ENCODE assay signal across 9 mouse cellular contexts in the genomic region with DNA sequence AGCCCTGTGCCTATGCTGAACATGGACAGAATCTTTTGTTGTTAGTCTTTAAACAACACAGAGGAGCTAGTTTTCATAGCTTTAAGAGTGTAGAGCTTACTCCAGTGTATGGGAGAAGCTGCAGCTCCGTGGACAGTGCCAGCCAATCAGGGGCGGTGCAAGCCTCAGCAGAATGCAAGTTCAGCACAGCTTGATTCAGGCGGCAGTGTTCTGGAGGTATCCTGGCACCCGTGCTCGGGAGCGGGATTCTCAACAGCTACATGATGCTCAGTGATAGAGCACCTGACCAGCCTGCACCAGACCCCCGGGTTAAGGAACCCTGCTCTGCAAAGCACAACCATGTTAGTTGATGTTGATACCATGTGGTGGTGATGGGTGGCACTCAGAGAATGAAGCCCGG. TPM values are rescaled to one million over a fixed set of nuclear protein-coding genes. Genes with fewer than 3 reads are reported as not detected.
DNase-seq lines count a peak whose midpoint lies in the region; ATAC-seq and TF ChIP-seq lines count a peak whose summit lies in the region.
"Had no signal": no experiment of that assay in that cellular context is flagged by ENCODE, and none has a peak within 500 bp of the region (broad histone marks: within the 10 kb centered on the region; RNA-seq: fewer than 3 reads in every experiment).

No protein-coding gene starts in this region.

- H3K4me2 ChIP-seq in lung, embryonic 14.5 days: peak overlapping the region; percentile 52; the same call in 1 of the 2 replicates
- H3K4me2 ChIP-seq in forebrain, embryonic 13.5 days: peak overlapping the region; percentile 41
- H3K4me2 ChIP-seq in intestine, embryonic 15.5 days (replicated peaks): peak overlapping the region; percentile 59
- no peak overlapping the region; the same call in 1 of the 2 replicates for H3K4me2 ChIP-seq in neural tube, embryonic 14.5 days (ENCODE audit: low read depth, low read length)

- H3K36me3 ChIP-seq in lung, embryonic 14.5 days (ENCODE audit: insufficient read depth): peaks cover 35% of the 10 kb centered on the region
- peaks cover 27% of the 10 kb centered on the region for H3K36me3 ChIP-seq in forebrain, embryonic 13.5 days (ENCODE audit: poor library complexity, severe bottlenecking)
- peaks cover 14% of the 10 kb centered on the region for H3K36me3 ChIP-seq in intestine, embryonic 15.5 days
- H3K36me3 ChIP-seq in neural tube, embryonic 14.5 days (ENCODE audit: control insufficient read depth, insufficient read depth, low read length): peaks cover 4% of the 10 kb centered on the region; the same call in 1 of the 2 replicates

- peak; percentile 4; the same call in 1 of the 2 replicates for ATAC-seq in lung, embryonic 14.5 days (ENCODE audit: insufficient read depth)
- peak; percentile 41 for ATAC-seq in forebrain, embryonic 13.5 days
- peak; percentile 14 for ATAC-seq in intestine, embryonic 15.5 days
- ATAC-seq in neural tube, embryonic 14.5 days (ENCODE audit: low read depth): peak; percentile 5; the same call in 1 of the 2 replicates

- peak overlapping the region; percentile 70 for H3K27ac ChIP-seq in lung, embryonic 14.5 days (ENCODE audit: low read depth)
- H3K27ac ChIP-seq in forebrain, embryonic 13.5 days: peak overlapping the region; percentile 42; the same call in 1 of the 2 replicates
- H3K27ac ChIP-seq in intestine, embryonic 15.5 days: peak overlapping the region; percentile 71; the same call in 1 of the 2 replicates
- no peak overlapping the region for H3K27ac ChIP-seq in neural tube, embryonic 14.5 days (ENCODE audit: low read depth, low read length)

- peak overlapping the region; percentile 37; the same call in 1 of the 2 replicates for H3K9ac ChIP-seq in lung, embryonic 14.5 days
- H3K9ac ChIP-seq in forebrain, embryonic 13.5 days: peak overlapping the region; percentile 45; the same call in 1 of the 2 replicates
- H3K9ac ChIP-seq in intestine, embryonic 15.5 days: peak overlapping the region; percentile 39
- H3K9ac ChIP-seq in neural tube, embryonic 14.5 days (replicated peaks; ENCODE audit: low read depth, low read length): no peak overlapping the region

- no peak for TF ChIP-seq CTCF in lung, embryonic 14.5 days (IDR thresholded peaks at IDR 0.05; ENCODE audit: low read depth)

- no peaks in the 10 kb centered on the region for H3K27me3 ChIP-seq in lung, embryonic 14.5 days (ENCODE audit: insufficient read depth, low read length)
- H3K27me3 ChIP-seq in forebrain, embryonic 13.5 days: no peaks in the 10 kb centered on the region
- H3K27me3 ChIP-seq in intestine, embryonic 15.5 days (replicated peaks): no peaks in the 10 kb centered on the region
- H3K27me3 ChIP-seq in neural tube, embryonic 14.5 days (ENCODE audit: control insufficient read depth, insufficient read depth, low read length): no peaks in the 10 kb centered on the region

- peaks cover 15% of the 10 kb centered on the region; the same call in 1 of the 2 replicates for H3K4me1 ChIP-seq in lung, embryonic 14.5 days (ENCODE audit: insufficient read depth)
- peaks cover 31% of the 10 kb centered on the region for H3K4me1 ChIP-seq in forebrain, embryonic 13.5 days
- H3K4me1 ChIP-seq in intestine, embryonic 15.5 days (replicated peaks): peaks cover 56% of the 10 kb centered on the region
- peaks cover 13% of the 10 kb centered on the region; the same call in 1 of the 2 replicates for H3K4me1 ChIP-seq in neural tube, embryonic 14.5 days (ENCODE audit: control insufficient read depth, insufficient read depth, low read length)

- peak; percentile 44 for DNase-seq in lung, embryonic 14.5 days
- no peak for DNase-seq in lung, postnatal 10 days
- DNase-seq in adipocyte (ENCODE audit: low spot score): no peak
- DNase-seq in adrenal gland, postnatal 4 days (ENCODE audit: low spot score in 2 of 2): no peak
- DNase-seq: thymus, postnatal 25 days had no signal

- no peaks in the 10 kb centered on the region for H3K9me3 ChIP-seq in lung, embryonic 14.5 days (ENCODE audit: low read depth, low read length)
- H3K9me3 ChIP-seq in forebrain, embryonic 13.5 days (replicated peaks): no peaks in the 10 kb centered on the region
- H3K9me3 ChIP-seq in intestine, embryonic 15.5 days: no peaks in the 10 kb centered on the region
- H3K9me3 ChIP-seq in neural tube, embryonic 14.5 days (ENCODE audit: control insufficient read depth, low read length): no peaks in the 10 kb centered on the region

- peak overlapping the region; percentile 24; the same call in 1 of the 2 replicates for H3K4me3 ChIP-seq in lung, embryonic 14.5 days (ENCODE audit: low read depth, low read length)
- no peak overlapping the region for H3K4me3 ChIP-seq in forebrain, embryonic 13.5 days
- peak overlapping the region; percentile 23; the same call in 1 of the 2 replicates for H3K4me3 ChIP-seq in intestine, embryonic 15.5 days (replicated peaks)
- no peak overlapping the region for H3K4me3 ChIP-seq in neural tube, embryonic 14.5 days (ENCODE audit: low read depth, low read length)
- H3K4me3 ChIP-seq: myocyte had no signal

- WGBS in lung, embryonic 14.5 days: 8% methylated on average over 8 of the region's 8 CpGs
- 11% methylated on average over 8 of the region's 8 CpGs for WGBS in forebrain, embryonic 13.5 days
- 14% methylated on average over 8 of the region's 8 CpGs for WGBS in intestine, embryonic 15.5 days
- WGBS in neural tube, embryonic 14.5 days: 8% methylated on average over 8 of the region's 8 CpGs

RNA-seq across cellular contexts. Expression of a gene that starts 5.9 kb away (rescaled TPM):
- polyA plus RNA-seq in lung, embryonic 14.5 days (2014; fragmentation: Nextera tagmentation; extraction: Ambion mirVana): 0.89 and 0.95 TPM in 2 replicates
- polyA plus RNA-seq in forebrain, embryonic 13.5 days (2015; fragmentation: Nextera tagmentation; extraction: Ambion mirVana): 0.67 and 0.78 TPM in 2 replicates
- polyA plus RNA-seq in intestine, embryonic 15.5 days (2015; fragmentation: Nextera tagmentation; extraction: Ambion mirVana): 1.2 and 1.6 TPM in 2 replicates
- 0.71 and 1.4 TPM in 2 replicates for polyA plus RNA-seq in neural tube, embryonic 14.5 days (2014; fragmentation: Nextera tagmentation; extraction: Ambion mirVana)
- total RNA-seq in adrenal gland, postnatal 4 days (2021): 1 to 10 TPM; 2.4 to 5.1 TPM

RNA-seq across cellular contexts. Expression of a gene that starts 8.1 kb away (rescaled TPM):
- 170 and 175 TPM in 2 replicates for polyA plus RNA-seq in lung, embryonic 14.5 days (2014; fragmentation: Nextera tagmentation; extraction: Ambion mirVana)
- 190 and 196 TPM in 2 replicates for polyA plus RNA-seq in forebrain, embryonic 13.5 days (2015; fragmentation: Nextera tagmentation; extraction: Ambion mirVana)
- polyA plus RNA-seq in intestine, embryonic 15.5 days (2015; fragmentation: Nextera tagmentation; extraction: Ambion mirVana): 163 and 166 TPM in 2 replicates
- 90.2 and 104 TPM in 2 replicates for polyA plus RNA-seq in neural tube, embryonic 14.5 days (2014; fragmentation: Nextera tagmentation; extraction: Ambion mirVana)
- total RNA-seq in adrenal gland, postnatal 4 days (2021): 10 to 100 TPM; 59.2 to 72.0 TPM

RNA-seq across cellular contexts. Expression of a gene that starts 38.4 kb away (rescaled TPM):
- 35.8 and 37.7 TPM in 2 replicates for polyA plus RNA-seq in lung, embryonic 14.5 days (2014; fragmentation: Nextera tagmentation; extraction: Ambion mirVana)
- polyA plus RNA-seq in forebrain, embryonic 13.5 days (2015; fragmentation: Nextera tagmentation; extraction: Ambion mirVana): 25.6 and 26.7 TPM in 2 replicates
- 34.4 and 35.2 TPM in 2 replicates for polyA plus RNA-seq in intestine, embryonic 15.5 days (2015; fragmentation: Nextera tagmentation; extraction: Ambion mirVana)
- polyA plus RNA-seq in neural tube, embryonic 14.5 days (2014; fragmentation: Nextera tagmentation; extraction: Ambion mirVana): 25.1 and 27.7 TPM in 2 replicates
- 100 to 1,000 TPM; 115 to 120 TPM for total RNA-seq in adrenal gland, postnatal 4 days (2021)

RNA-seq across cellular contexts. Expression of a gene that starts 52.6 kb away (rescaled TPM):
- 54.9 and 61.3 TPM in 2 replicates for polyA plus RNA-seq in lung, embryonic 14.5 days (2014; fragmentation: Nextera tagmentation; extraction: Ambion mirVana)
- 59.4 and 61.9 TPM in 2 replicates for polyA plus RNA-seq in forebrain, embryonic 13.5 days (2015; fragmentation: Nextera tagmentation; extraction: Ambion mirVana)
- polyA plus RNA-seq in intestine, embryonic 15.5 days (2015; fragmentation: Nextera tagmentation; extraction: Ambion mirVana): 47.0 and 48.2 TPM in 2 replicates
- 54.3 and 55.2 TPM in 2 replicates for polyA plus RNA-seq in neural tube, embryonic 14.5 days (2014; fragmentation: Nextera tagmentation; extraction: Ambion mirVana)
- 10 to 100 TPM; 29.4 to 29.9 TPM for total RNA-seq in adrenal gland, postnatal 4 days (2021)

RNA-seq across cellular contexts. Expression of a gene that starts 52.8 kb away (rescaled TPM):
- 531 and 570 TPM in 2 replicates for polyA plus RNA-seq in lung, embryonic 14.5 days (2014; fragmentation: Nextera tagmentation; extraction: Ambion mirVana)
- polyA plus RNA-seq in forebrain, embryonic 13.5 days (2015; fragmentation: Nextera tagmentation; extraction: Ambion mirVana): 613 and 652 TPM in 2 replicates
- 610 and 639 TPM in 2 replicates for polyA plus RNA-seq in intestine, embryonic 15.5 days (2015; fragmentation: Nextera tagmentation; extraction: Ambion mirVana)
- 1,479 and 1,754 TPM in 2 replicates for polyA plus RNA-seq in neural tube, embryonic 14.5 days (2014; fragmentation: Nextera tagmentation; extraction: Ambion mirVana)
- total RNA-seq in adrenal gland, postnatal 4 days (2021): 100 to 1,000 TPM; 369 to 378 TPM

Comparison
In these comparisons a context has a peak if more than half of its experiments do, and no peak if none do; other contexts are left out.
1. H3K4me3 ChIP-seq: peak in lung, embryonic 14.5 days (single experiment) and intestine, embryonic 15.5 days (single experiment); none in forebrain, embryonic 13.5 days (single experiment) and neural tube, embryonic 14.5 days (single experiment).
2. Peak in every context shown above with its lines, with median percentiles within 50 percentile points of each other: ATAC-seq.